Mouse (Mus musculus) kidney, postnatal 0 days (tissue): ENCODE measurements around the gene Fam124b. TPM values are rescaled to one million over a fixed set of nuclear protein-coding genes. Genes with fewer than 3 reads are reported as not detected.

Source experiments
- ATAC-seq: fragments of 200-750 bp; cut with Nextera tagmentation; replicated peaks from 2 replicates; pipeline ENCODE4 v1.8.0; 2017; ENCODE audit warnings: low read depth, moderate number of reproducible peaks, moderate TSS enrichment, moderate library complexity; ENCODE audit not compliant: low FRiP score
- DNase-seq: peaks from one replicate; pipeline ENCODE4 v3.0.0-alpha.2; 2016; ENCODE audit warnings: low spot score
- H3K27ac ChIP-seq: fragments of 300-500 bp; sonication (generic); 2 replicates; pipeline ENCODE4 v1.5.1; 2014; ENCODE audit warnings: mild to moderate bottlenecking
- H3K27me3 ChIP-seq: fragments of 300-500 bp; sonication (generic); 2 replicates; pipeline ENCODE4 v1.6.1; 2014; ENCODE audit warnings: low read length, mixed read lengths; ENCODE audit not compliant: insufficient read depth
- H3K36me3 ChIP-seq: fragments of 300-500 bp; sonication (generic); 2 replicates; pipeline ENCODE4 v1.6.1; 2014; ENCODE audit warnings: low read length, mixed read lengths; ENCODE audit not compliant: insufficient read depth
- H3K4me1 ChIP-seq: fragments of 300-500 bp; sonication (generic); replicated peaks from 2 replicates; pipeline ENCODE4 v1.6.1; 2014; ENCODE audit warnings: antibody characterized with exemption, low read length, mixed read lengths; ENCODE audit not compliant: insufficient read depth
- H3K4me2 ChIP-seq: fragments of 300-500 bp; sonication (generic); 2 replicates; pipeline ENCODE4 v1.6.1; 2014; ENCODE audit warnings: mild to moderate bottlenecking, low read length, moderate library complexity, mixed read lengths
- H3K4me3 ChIP-seq: fragments of 300-500 bp; sonication (generic); replicated peaks from 2 replicates; pipeline ENCODE4 v1.5.1; 2014; ENCODE audit warnings: low read depth, low read length
- H3K9ac ChIP-seq: fragments of 300-500 bp; sonication (generic); 2 replicates; pipeline ENCODE4 v1.6.1; 2014; ENCODE audit warnings: low read depth, low read length
- H3K9me3 ChIP-seq: fragments of 300-500 bp; sonication (generic); replicated peaks from 2 replicates; pipeline ENCODE4 v1.6.1; 2016; ENCODE audit warnings: low read length, inconsistent platforms, mixed read lengths
- CTCF ChIP-seq: IDR thresholded peaks from 2 replicates; pipeline ENCODE4 v1.5.1; 2016; ENCODE audit warnings: antibody characterized with exemption, low read depth, mild to moderate bottlenecking, moderate library complexity
- WGBS: fragments of 180-500 bp; shearing (Covaris S2); extraction: QIAGEN DNeasy Blood & Tissue Kit; methylation state at CpG from one replicate; pipeline ENCODE4 v1.1.7; 2014; 5-methylcytosine and 5-hydroxymethylcytosine counted together
- polyA plus RNA-seq: library from polyadenylated mRNA; unstranded; fragments of >200 nt; fragmentation: Nextera tagmentation; extraction: Ambion mirVana; gene quantifications from 2 replicates; pipeline ENCODE4 v1.2.1, GENCODE M21; 2015

Gene Fam124b
- polyA plus RNA-seq, 1 experiment from 2014 or later: 0.54 TPM

GRCm38 (mm10) chr1:80241579-80241978 is 23.3 kb upstream of the Fam124b start:
- H3K4me3 ChIP-seq: no peak overlapping the region
- H3K27me3 ChIP-seq: no peaks in the 10 kb centered on the region
- H3K4me1 ChIP-seq: no peaks in the 10 kb centered on the region
- TF ChIP-seq CTCF: no peak
- no peak overlapping the region for H3K4me2 ChIP-seq
- no peak for ATAC-seq
- no peak overlapping the region for H3K9ac ChIP-seq
- DNase-seq: no peak
- no peak overlapping the region for H3K27ac ChIP-seq
- WGBS: 52% methylated on average over 6 of the region's 6 CpGs
- no peaks in the 10 kb centered on the region for H3K36me3 ChIP-seq
- H3K9me3 ChIP-seq: no peaks in the 10 kb centered on the region

- Histone ChIP-seq H3K4me3 (no peak overlapping the region), H3K9me3 (no peaks in the 10 kb centered on the region), H3K4me2 (0 out of 2 replicates have a peak overlapping the region, but pooled peaks have one; percentile 17), H3K36me3 (no peaks in the 10 kb centered on the region), H3K9ac (no peak overlapping the region), H3K4me1 (no peaks in the 10 kb centered on the region), H3K27me3 (no peaks in the 10 kb centered on the region), H3K27ac (no peak overlapping the region)
- TF ChIP-seq CTCF: no peak
- 26% methylated on average over 12 of the region's 12 CpGs for WGBS
- ATAC-seq (peak; percentile 61; the same call in 1 of the 2 replicates), DNase-seq (peak; percentile 30)
Observed at GRCm38 (mm10) chr1:80240017-80240660, 21.9 kb upstream of the Fam124b start.

GRCm38 (mm10) chr1:80239481-80239880 is 21.2 kb upstream of the Fam124b start:
- H3K27me3 ChIP-seq: no peaks in the 10 kb centered on the region
- no peak overlapping the region for H3K9ac ChIP-seq
- H3K4me1 ChIP-seq: no peaks in the 10 kb centered on the region
- H3K4me3 ChIP-seq: no peak overlapping the region
- 70% methylated on average over 11 of the region's 11 CpGs for WGBS
- no peak overlapping the region for H3K27ac ChIP-seq
- no peaks in the 10 kb centered on the region for H3K36me3 ChIP-seq
- no peaks in the 10 kb centered on the region for H3K9me3 ChIP-seq
- ATAC-seq: no peak
- no peak for DNase-seq
- H3K4me2 ChIP-seq: no peak overlapping the region
- TF ChIP-seq CTCF: no peak

GRCm38 (mm10) chr1:80236951-80237702 is 18.9 kb upstream of the Fam124b start:
- no peaks in the 10 kb centered on the region for H3K9me3 ChIP-seq
- no peaks in the 10 kb centered on the region for H3K4me1 ChIP-seq
- no peak overlapping the region for H3K4me2 ChIP-seq
- no peak for ATAC-seq
- H3K27me3 ChIP-seq: no peaks in the 10 kb centered on the region
- H3K36me3 ChIP-seq: no peaks in the 10 kb centered on the region
- no peak for TF ChIP-seq CTCF
- no peak overlapping the region for H3K27ac ChIP-seq
- DNase-seq: no peak
- no peak overlapping the region for H3K4me3 ChIP-seq
- H3K9ac ChIP-seq: no peak overlapping the region
- 70% methylated on average over 11 of the region's 11 CpGs for WGBS

GRCm38 (mm10) chr1:80236126-80236525 is 17.9 kb upstream of the Fam124b start:
- no peaks in the 10 kb centered on the region for H3K27me3 ChIP-seq
- H3K4me2 ChIP-seq: no peak overlapping the region
- H3K27ac ChIP-seq: no peak overlapping the region
- H3K36me3 ChIP-seq: no peaks in the 10 kb centered on the region
- no peak overlapping the region for H3K9ac ChIP-seq
- DNase-seq: no peak
- 11% methylated on average over 1 of the region's 1 CpGs for WGBS
- no peaks in the 10 kb centered on the region for H3K4me1 ChIP-seq
- H3K9me3 ChIP-seq: no peaks in the 10 kb centered on the region
- ATAC-seq: no peak
- no peak overlapping the region for H3K4me3 ChIP-seq
- TF ChIP-seq CTCF: no peak

- ATAC-seq: no peak
- no peak for DNase-seq
- no peaks in the 10 kb centered on the region for H3K4me1 ChIP-seq
Observed at GRCm38 (mm10) chr1:80230612-80231011, 12.3 kb upstream of the Fam124b start.

More at GRCm38 (mm10) chr1:80230612-80231011, 12.3 kb upstream of the Fam124b start:
- Histone ChIP-seq H3K4me2 (no peak overlapping the region), H3K4me3 (no peak overlapping the region), H3K27ac (no peak overlapping the region), H3K9me3 (no peaks in the 10 kb centered on the region), H3K36me3 (no peaks in the 10 kb centered on the region), H3K9ac (no peak overlapping the region), H3K27me3 (no peaks in the 10 kb centered on the region)
- peak; percentile 35; the same call in 1 of the 2 replicates for TF ChIP-seq CTCF
- 63% methylated on average over 1 of the region's 1 CpGs for WGBS
